In genomic region chr19:55332641-55333268, GRCm38 (mm10) we compare ENCODE assay signal across 9 mouse cellular contexts. TPM values are rescaled to one million over a fixed set of nuclear protein-coding genes. Genes with fewer than 3 reads are reported as not detected.
A peak's percentile ranks its signal among the peaks of the same experiment; 100 is the strongest.
DNase-seq lines count a peak whose midpoint lies in the region; ATAC-seq and TF ChIP-seq lines count a peak whose summit lies in the region.
"Had no signal": no experiment of that assay in that cellular context is flagged by ENCODE, and none has a peak within 500 bp of the region (broad histone marks: within the 10 kb centered on the region; RNA-seq: fewer than 3 reads in every experiment).

No protein-coding gene starts in this region.

- no peak overlapping the region for H3K9ac ChIP-seq in ES-E14 (ENCODE audit: insufficient read depth, low read depth, low read length, poor library complexity, severe bottlenecking)
- no peak overlapping the region for H3K9ac ChIP-seq in forebrain, embryonic 15.5 days (replicated peaks)
- no peak overlapping the region for H3K9ac ChIP-seq in liver, postnatal 0 days (replicated peaks)
- H3K9ac ChIP-seq in neural tube, embryonic 15.5 days (replicated peaks): no peak overlapping the region

- no peaks in the 10 kb centered on the region for H3K9me3 ChIP-seq in ES-E14 (ENCODE audit: control insufficient read depth, insufficient read depth, low read depth, low read length)
- no peaks in the 10 kb centered on the region for H3K9me3 ChIP-seq in forebrain, embryonic 15.5 days
- no peaks in the 10 kb centered on the region for H3K9me3 ChIP-seq in liver, postnatal 0 days (ENCODE audit: low read length)
- H3K9me3 ChIP-seq in neural tube, embryonic 15.5 days (replicated peaks): no peaks in the 10 kb centered on the region

- 0 out of 2 replicates have a peak, but pooled peaks cover 8% of the 10 kb centered on the region for H3K36me3 ChIP-seq in ES-E14 (ENCODE audit: control insufficient read depth, insufficient read depth, low read length, poor library complexity, severe bottlenecking)
- peaks cover 18% of the 10 kb centered on the region; the same call in 1 of the 2 replicates for H3K36me3 ChIP-seq in forebrain, embryonic 15.5 days
- H3K36me3 ChIP-seq in liver, postnatal 0 days (replicated peaks; ENCODE audit: insufficient read depth, low read length): peaks cover 30% of the 10 kb centered on the region
- peaks cover 32% of the 10 kb centered on the region for H3K36me3 ChIP-seq in neural tube, embryonic 15.5 days

- WGBS in forebrain, embryonic 15.5 days: 86% methylated on average over 8 of the region's 8 CpGs
- WGBS in liver, postnatal 0 days (ENCODE audit: insufficient replicate concordance): 91% methylated on average over 8 of the region's 8 CpGs
- WGBS in neural tube, embryonic 15.5 days: 91% methylated on average over 8 of the region's 8 CpGs

- peak; percentile 95 for TF ChIP-seq CTCF in liver, postnatal 0 days (IDR thresholded peaks at IDR 0.05; ENCODE audit: low read depth)

- intact Hi-C loops in heart, postnatal 36 days (cut with DNase I): loop anchor here (1.0 to 10.0 kb wide), 2 partner anchors 114 to 542 kb away; no protein-coding TSS in a partner anchor

- in situ Hi-C loops in ES-E14 (cut with MboI; ENCODE audit: low sequenced_read_pairs in 2 of 2, unreplicated experiment in 2 of 2): no loop called here

- peak; percentile 76 for ATAC-seq in forebrain, embryonic 15.5 days (replicated peaks)
- ATAC-seq in liver, postnatal 0 days: peak; percentile 82
- ATAC-seq in neural tube, embryonic 15.5 days (ENCODE audit: low FRiP score): peak; percentile 72; the same call in 1 of the 2 replicates

- H3K27me3 ChIP-seq in forebrain, embryonic 15.5 days: no peaks in the 10 kb centered on the region
- no peaks in the 10 kb centered on the region for H3K27me3 ChIP-seq in liver, postnatal 0 days (ENCODE audit: insufficient read depth, low read length)
- no peaks in the 10 kb centered on the region for H3K27me3 ChIP-seq in neural tube, embryonic 15.5 days (replicated peaks)

- H3K27ac ChIP-seq in ES-E14 (ENCODE audit: insufficient read depth, low read depth, low read length, poor library complexity, severe bottlenecking): no peak overlapping the region
- no peak overlapping the region for H3K27ac ChIP-seq in forebrain, embryonic 15.5 days (replicated peaks)
- H3K27ac ChIP-seq in liver, postnatal 0 days (ENCODE audit: low read depth): no peak overlapping the region
- no peak overlapping the region for H3K27ac ChIP-seq in neural tube, embryonic 15.5 days (replicated peaks)
- H3K27ac ChIP-seq: macrophage had no signal

- no peaks in the 10 kb centered on the region for H3K4me1 ChIP-seq in ES-E14 (ENCODE audit: control insufficient read depth in 2 of 2, insufficient read depth in 2 of 2, low read length in 2 of 2, poor library complexity in 1 of 2)
- H3K4me1 ChIP-seq in forebrain, embryonic 15.5 days: peaks cover 5% of the 10 kb centered on the region
- no peaks in the 10 kb centered on the region for H3K4me1 ChIP-seq in liver, postnatal 0 days (ENCODE audit: insufficient read depth)
- H3K4me1 ChIP-seq in neural tube, embryonic 15.5 days: 0 out of 2 replicates have a peak, but pooled peaks cover 3% of the 10 kb centered on the region

- DNase-seq in ES-E14 (ENCODE audit: low read depth, low spot score): peak; percentile 62
- peak; percentile 52 for DNase-seq in cerebellum, adult 11 months
- peak; percentile 61 to 69 for DNase-seq in heart, postnatal 36 days
- DNase-seq in layer of hippocampus, adult 18-20 months (ENCODE audit: low spot score in 2 of 2): peak; percentile 67 to 91
- peak; percentile 71 for DNase-seq in liver, postnatal 0 days
- peak; percentile 75 for DNase-seq in thymus, postnatal 0 days (ENCODE audit: low spot score)

- H3K4me2 ChIP-seq in forebrain, embryonic 15.5 days (replicated peaks): no peak overlapping the region
- no peak overlapping the region for H3K4me2 ChIP-seq in liver, postnatal 0 days (ENCODE audit: low read depth, low read length)
- no peak overlapping the region for H3K4me2 ChIP-seq in neural tube, embryonic 15.5 days

- TF ChIP-seq EP300 in liver, postnatal 0 days (IDR thresholded peaks at IDR 0.05; ENCODE audit: low read depth): no peak

- no peak overlapping the region for H3K4me3 ChIP-seq in ES-E14 (ENCODE audit: insufficient read depth in 1 of 2, low read depth in 1 of 2, low read length in 2 of 2, poor library complexity in 1 of 2, severe bottlenecking in 1 of 2)
- H3K4me3 ChIP-seq in forebrain, embryonic 15.5 days: no peak overlapping the region
- H3K4me3 ChIP-seq in liver, postnatal 0 days (ENCODE audit: low read depth, low read length): no peak overlapping the region
- H3K4me3 ChIP-seq in neural tube, embryonic 15.5 days (replicated peaks): no peak overlapping the region

TF ChIP-seq in ES-E14, 5 proteins besides CTCF, POLR2A, EP300 and RAD21:
- TF ChIP-seq ZNF384 (IDR thresholded peaks at IDR 0.05; ENCODE audit: low read depth, low read length): no peak
- peak; percentile 81; the same call in 1 of the 2 replicates for TF ChIP-seq ZC3H11A (IDR thresholded peaks at IDR 0.05; ENCODE audit: borderline replicate concordance, low read depth, low read length)

RNA-seq across cellular contexts. Expression of gene Vti1a, which starts 16.7 kb away (rescaled TPM):
- 13.3 and 14.9 TPM in 2 replicates for total RNA-seq in ES-E14 (2012; rRNA removed)
- polyA plus RNA-seq in forebrain, embryonic 15.5 days (2015; fragmentation: Nextera tagmentation; extraction: Ambion mirVana): 29.5 and 29.7 TPM in 2 replicates
- total RNA-seq in heart, postnatal 36 days (2021): 10 to 100 TPM; 17.2 to 18.3 TPM
- 10 to 100 TPM; 60.2 to 60.5 TPM for total RNA-seq in layer of hippocampus, adult 18-20 months (2021)
- 9.7 and 10.5 TPM in 2 replicates for polyA plus RNA-seq in liver, postnatal 0 days (2015; fragmentation: Nextera tagmentation; extraction: Ambion mirVana)
- polyA plus RNA-seq in neural tube, embryonic 15.5 days (2015; fragmentation: Nextera tagmentation; extraction: Ambion mirVana): 33.7 and 34.5 TPM in 2 replicates
- polyA plus RNA-seq in thymus, postnatal 0 days (2015; fragmentation: Nextera tagmentation; extraction: Ambion mirVana): 26.9 and 29.1 TPM in 2 replicates

RNA-seq across cellular contexts. Expression of gene Zdhhc6, which starts 16.9 kb away (rescaled TPM):
- total RNA-seq in ES-E14 (2012; rRNA removed): 56.8 and 64.3 TPM in 2 replicates
- 64.6 and 66.4 TPM in 2 replicates for polyA plus RNA-seq in forebrain, embryonic 15.5 days (2015; fragmentation: Nextera tagmentation; extraction: Ambion mirVana)
- total RNA-seq in heart, postnatal 36 days (2021): 10 to 100 TPM; 19.3 to 19.9 TPM
- total RNA-seq in layer of hippocampus, adult 18-20 months (2021): 10 to 100 TPM; 25.1 to 27.0 TPM
- polyA plus RNA-seq in liver, postnatal 0 days (2015; fragmentation: Nextera tagmentation; extraction: Ambion mirVana): 49.0 and 49.9 TPM in 2 replicates
- 67.0 and 74.6 TPM in 2 replicates for polyA plus RNA-seq in neural tube, embryonic 15.5 days (2015; fragmentation: Nextera tagmentation; extraction: Ambion mirVana)
- 73.4 and 75.9 TPM in 2 replicates for polyA plus RNA-seq in thymus, postnatal 0 days (2015; fragmentation: Nextera tagmentation; extraction: Ambion mirVana)
